Mouse (Mus musculus) yolk sac, embryonic 10.5 days (tissue): ENCODE data around the gene St6galnac6.

Experiments
- DNase-seq: peaks from one replicate; pipeline ENCODE4 v3.0.0-alpha.2; 2017; ENCODE audit warnings: low spot score

Gene St6galnac6

DNA sequence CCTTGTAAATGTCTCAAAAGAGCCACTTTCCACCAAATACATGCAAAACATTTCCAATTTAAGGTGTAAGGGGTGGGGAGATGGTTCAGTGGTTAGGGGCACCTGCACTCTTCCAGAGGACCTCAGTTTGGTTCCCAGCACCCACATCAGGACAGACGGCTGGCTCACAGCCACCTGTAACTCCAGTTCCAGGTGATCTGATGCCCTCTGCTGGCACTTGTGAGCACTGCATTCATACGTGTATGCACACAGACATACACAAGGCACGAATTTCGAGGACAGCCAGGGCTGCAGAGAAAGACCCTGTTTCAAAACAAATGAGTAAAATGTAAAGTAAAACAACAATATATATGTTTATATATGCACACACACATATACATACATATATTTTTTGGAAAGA lies 18.1 kb downstream of the St6galnac6 start:
- no peak for DNase-seq

DNA sequence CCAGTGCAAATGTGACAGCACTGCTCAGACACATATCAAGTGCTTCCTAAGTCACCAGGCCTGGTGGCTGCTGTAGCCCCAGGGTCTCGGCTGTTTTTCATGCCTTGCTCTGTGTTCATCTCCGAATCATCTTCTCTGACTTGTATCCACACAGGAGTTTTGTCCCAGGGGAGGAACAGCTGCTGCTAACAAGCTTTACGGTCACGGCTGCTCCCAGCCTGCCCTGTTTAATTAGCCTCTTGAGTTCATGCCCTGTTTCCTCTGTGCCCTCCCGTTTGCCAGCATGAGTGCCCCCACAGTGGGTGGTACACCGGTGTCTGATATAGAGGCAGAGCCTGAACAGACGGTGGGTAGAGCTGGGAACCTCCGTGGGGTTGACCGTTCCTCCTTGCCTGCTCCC lies 18.5 kb downstream of the St6galnac6 start:
- no peak for DNase-seq

DNA sequence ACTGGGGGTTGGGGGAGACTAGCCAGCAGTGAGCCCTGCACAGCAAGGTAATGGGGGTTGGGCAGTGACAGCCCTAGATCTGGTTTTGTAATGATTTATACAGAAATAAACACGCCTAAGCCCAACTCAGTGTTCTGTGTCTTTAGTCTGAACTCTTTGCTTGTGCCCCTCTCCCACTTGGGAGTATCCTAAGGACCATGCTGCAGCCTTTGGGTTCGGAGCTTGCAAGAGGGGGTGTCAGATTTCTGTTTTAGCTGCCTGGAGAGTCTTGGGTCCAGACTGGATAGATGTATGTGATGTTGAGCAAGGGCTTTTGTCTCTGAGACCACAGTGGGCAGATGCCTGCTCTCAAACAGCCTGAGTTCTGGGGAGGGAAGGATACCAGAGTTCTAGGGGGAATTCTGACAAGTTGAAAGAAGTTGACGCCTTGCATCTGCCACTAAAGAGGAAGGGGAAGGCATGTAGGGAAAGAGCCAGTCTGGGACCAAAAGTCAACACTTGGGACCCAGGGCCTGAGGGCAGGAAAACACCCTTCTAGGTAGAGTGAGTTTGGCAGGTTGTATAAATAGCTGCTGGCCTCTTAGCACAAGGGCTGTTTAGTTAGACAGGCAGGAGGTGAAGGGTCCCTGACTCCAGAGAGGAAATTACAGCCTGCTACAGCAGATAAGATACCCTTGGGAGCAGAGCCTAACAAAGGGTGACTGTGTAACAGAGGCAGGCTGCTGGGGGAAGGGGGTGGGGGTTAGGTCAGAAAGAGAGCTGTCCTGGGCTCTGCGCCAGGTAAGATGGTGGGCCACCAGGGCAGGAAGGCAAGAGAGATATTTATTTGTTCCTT lies 21.4 kb downstream of the St6galnac6 start:
- peak; percentile 73 for DNase-seq

DNA sequence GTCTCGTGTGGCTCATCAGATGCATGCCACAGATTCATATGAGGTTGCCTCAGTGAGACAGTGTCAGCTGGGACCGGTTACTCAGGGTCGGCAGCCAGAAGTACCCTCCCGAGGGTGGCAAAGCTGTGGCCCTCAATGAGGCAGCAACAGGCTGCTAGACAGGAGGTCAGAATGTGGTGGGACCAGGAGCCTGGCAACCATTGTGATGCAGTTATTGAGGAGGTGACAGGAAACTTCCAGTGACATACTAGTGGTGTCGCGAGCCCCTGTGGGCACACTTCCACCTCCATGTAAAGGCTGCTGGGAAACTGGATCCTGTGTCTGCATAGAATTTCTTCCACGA lies 22.0 kb downstream of the St6galnac6 start, which contains the start of gene Ak1:
Ak1 (plus strand) TSS at position 242 of the 343 bp plus-strand sequence.
- no peak for DNase-seq

DNA sequence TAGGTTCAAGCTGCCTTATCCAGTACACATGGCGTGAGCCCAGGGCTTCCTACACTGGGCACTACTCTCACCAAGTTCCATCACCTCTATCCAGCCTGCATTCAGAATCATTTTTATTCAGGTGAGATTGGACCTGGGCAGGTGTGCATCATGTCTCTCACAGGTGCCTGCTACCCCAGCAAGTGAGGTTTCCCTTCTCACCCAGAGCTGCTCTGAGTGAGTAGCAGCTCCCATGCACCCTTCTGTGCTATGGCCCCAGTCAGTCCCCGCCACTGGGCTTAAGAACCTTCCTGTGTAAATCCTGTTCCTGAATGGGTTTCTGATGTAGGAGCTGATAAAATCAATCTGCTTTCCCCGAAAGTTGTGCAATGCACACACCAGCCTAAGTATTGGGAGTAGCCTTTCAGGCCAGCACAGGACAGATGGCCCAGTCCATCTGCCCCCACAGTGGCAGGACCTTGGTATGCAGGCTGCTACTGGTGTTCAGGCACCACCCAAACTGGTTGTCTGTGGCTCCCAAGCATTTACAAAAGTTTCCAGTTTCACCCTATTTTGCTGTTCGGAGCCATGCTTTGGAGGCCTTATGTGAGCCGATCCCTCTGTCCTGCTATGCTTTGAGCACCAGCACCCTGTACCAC lies 24.7 kb downstream of the St6galnac6 start:
- no peak for DNase-seq

DNA sequence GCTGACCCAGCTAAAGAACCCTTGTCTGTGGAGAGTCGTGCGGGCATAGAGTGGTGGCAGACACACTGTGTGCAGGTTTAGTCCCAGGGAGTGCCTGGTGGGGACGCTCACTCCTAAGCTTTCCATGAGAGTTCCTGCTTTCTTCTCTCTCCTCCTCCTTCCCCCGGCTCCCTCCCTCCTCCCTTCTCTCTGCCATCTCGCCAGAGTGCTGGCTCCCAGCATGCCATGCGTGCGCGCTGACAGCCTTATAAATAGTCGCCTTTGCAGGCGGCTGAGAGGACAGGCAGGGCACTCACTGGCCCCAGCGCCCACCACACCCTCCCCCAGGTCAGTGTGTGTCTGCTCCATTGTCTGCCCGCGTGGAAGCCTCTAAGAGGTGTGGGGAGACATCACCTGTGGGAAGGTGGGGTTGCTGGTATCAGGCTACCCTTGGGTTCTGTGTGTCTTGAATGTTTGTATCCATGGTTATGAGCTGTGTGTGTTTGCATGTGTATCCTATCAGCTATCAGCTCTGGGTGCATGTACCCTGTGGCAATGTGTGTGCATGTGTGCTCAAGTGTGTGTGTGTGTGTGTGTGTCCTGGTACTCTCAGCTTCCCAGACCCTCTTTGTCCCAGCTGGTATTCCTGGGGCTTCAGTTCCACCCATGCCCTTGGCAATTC lies 25.8 kb downstream of the St6galnac6 start:
- peak; percentile 59 for DNase-seq

DNA sequence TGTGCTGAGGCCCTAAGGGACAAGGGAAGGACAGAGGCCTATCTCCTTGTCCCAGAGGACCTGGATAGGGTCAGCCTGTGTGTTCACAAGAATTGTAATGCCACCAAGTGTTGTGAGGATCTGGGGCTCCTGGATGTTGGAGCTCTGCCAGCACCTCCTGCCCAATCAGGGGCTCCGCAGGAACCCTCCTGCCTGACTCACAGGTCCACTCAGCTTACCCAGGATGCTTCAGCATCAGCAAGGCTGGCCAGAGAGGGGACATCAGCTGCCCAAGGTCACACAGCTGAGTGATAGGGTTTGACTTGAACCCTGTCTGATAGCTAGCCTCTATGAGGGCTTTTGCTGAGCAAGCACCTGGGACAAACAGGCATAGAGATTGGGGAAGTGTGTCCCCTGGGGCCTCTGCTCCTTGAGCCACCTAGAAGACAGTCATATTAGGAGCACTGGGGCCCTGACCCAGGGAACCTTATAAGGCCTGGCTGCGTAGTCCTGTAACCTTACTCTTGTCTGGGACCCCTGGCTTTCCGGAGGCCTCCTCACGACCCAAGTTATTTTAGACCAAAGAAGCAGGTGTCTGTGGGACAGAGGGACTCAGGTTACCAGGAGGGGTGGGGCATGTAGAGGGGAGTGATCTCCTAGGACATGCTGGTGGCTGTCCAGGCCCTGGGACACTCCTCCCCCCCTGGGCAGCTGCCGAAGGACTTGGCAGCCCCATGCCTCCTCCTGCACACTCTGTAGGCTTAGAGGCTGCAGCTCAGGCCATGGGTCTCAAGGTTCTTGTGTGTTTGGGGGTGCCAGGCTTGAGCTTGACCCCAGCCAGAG lies 26.6 kb downstream of the St6galnac6 start:
- no peak for DNase-seq

DNA sequence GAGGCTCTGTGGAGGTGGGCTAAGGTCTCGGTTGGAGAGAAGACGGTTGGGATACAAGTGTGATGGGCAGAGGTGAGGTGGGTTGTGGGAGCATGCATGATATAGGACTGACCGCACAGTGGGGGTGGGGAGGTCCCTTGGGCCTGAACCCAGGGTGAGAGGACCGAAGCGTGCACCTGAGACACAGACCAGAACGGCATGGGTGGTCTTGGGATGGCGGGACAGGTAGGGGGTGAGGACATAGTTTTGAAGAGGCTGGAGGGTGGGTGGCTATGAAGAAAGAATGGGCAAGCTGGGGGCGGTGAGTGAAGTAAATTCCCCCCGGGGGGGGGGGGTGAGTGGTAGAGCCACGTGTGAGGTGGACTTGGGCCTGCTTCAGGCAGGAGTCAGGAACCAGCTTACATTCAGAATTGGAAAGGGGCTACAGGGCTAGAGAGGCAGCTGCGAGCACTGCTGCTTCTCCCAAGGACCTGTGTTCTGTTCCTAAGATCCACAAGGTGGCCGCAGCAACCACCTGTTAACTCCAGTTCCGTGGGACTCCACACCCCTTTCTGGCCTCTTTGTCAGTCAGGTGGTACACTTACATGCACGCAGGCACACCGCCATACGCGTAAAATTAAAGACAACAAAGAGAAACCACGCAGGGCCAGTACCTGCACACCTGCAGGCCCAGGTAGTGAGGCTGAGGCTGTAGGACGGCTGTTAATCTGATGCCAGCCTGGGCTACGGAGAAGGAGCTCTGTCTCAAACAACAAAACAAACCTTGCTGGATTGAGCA lies 27.9 kb downstream of the St6galnac6 start:
- DNase-seq = no peak

DNA sequence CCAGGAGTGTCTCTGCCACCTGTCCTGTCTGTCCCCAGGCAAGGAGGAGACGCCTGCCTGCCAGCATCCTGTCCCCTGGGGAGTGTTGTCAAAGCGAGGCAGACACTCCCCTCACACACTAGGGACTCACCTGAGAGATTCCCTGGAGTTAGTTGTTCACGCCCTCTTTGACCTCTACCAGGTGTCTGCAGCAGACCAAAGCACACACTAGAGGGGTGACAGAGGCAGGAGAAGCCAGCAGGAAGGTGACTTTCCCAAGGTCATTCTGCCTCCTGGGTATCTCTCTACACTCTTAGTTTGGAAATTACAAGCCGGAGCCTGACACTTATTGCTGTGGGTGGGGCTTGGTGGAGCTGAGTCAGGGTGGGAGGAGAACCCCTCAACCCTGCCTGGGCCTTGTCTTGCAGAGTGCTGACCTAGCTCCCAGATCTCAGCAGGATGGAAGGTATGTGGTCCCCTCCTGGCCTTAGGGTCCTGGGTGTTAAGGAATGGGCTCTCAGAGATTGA lies 28.6 kb downstream of the St6galnac6 start:
- no peak for DNase-seq

DNA sequence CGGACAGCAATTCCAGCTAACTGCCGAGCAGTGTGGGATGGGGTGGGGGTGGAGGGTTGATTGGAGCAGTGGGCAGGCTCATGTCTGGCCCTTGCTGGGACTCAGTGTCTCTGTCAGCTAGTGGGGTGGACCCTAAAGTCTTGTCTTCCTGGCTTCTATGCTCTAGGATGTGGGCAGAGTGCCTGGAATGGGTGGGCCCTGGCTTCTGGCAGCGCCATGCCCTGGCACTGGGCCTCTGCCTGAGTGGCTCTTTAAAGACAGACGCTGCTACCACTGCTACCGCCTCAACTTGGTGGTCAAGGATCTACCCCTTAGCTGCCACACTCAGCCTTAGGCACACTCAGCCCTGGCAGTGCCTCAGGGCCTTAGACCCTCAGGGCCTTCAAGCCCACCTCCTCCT lies 29.2 kb downstream of the St6galnac6 start:
- DNase-seq = no peak

DNA sequence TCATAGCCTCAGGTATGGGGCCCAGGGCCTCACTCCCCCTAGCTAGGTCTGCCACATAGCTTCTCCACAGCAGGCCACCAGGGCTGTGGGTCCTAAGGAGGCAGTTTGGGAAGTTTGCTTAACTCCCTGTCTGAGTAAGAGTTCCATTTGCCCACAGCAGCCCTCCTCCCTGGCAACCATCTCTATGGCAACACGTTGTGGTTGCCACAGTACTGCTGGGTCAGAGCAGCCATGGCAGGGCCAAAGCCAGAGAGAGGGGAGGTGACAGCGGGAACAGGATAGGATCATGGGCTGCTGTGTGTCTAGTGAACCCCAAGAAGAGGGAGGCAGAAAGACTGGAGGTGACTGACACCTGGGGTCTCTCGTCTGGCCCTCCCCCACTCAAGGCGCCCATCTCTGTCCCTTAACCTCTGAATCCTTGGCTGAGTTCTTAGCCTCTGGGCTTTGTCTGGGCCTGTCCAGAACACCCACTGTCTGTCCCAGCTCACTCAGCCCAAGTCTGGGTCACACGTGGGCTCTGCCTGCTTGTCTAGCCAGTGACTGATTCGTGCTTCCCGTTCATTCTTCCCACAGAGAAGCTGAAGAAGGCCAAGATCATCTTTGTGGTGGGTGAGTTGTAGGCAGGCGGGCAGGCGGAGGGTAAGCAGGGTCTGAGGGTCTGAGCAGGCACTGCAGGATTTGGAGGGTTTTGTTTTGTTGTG lies 29.9 kb downstream of the St6galnac6 start:
- no peak for DNase-seq

DNA sequence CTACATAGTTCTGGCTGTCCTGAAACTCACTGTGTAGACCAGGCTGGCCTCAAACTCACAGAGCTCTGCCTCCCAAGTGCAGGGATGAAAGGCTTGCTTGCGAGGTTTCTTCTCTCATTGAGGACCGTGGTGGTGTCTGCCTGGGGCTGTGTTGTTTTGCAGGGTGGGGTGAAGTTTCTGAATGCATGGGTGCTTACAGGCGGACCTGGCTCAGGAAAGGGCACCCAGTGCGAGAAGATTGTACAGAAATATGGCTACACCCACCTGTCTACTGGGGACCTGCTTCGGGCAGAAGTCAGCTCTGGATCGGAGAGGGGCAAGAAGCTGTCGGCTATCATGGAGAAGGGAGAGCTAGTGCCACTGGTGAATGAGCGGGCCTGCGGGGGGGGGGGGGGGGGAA lies 30.5 kb downstream of the St6galnac6 start:
- DNase-seq = no peak

DNA sequence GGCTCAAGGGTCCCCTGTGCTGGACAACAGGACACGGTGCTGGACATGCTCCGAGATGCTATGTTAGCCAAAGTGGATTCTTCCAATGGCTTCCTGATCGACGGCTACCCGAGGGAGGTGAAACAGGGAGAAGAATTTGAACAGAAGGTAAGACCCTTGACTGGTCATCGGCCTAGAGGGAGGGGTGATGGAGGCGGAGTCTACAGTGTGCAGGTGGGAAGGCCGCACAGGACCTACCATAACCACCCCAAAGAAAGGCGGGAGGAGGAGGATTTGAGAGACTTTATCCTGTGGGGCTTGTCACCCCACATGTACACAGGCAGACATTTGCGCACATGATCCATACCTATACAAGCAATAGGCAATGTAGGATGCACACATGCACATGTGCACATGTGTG lies 31.5 kb downstream of the St6galnac6 start:
- DNase-seq = no peak

DNA sequence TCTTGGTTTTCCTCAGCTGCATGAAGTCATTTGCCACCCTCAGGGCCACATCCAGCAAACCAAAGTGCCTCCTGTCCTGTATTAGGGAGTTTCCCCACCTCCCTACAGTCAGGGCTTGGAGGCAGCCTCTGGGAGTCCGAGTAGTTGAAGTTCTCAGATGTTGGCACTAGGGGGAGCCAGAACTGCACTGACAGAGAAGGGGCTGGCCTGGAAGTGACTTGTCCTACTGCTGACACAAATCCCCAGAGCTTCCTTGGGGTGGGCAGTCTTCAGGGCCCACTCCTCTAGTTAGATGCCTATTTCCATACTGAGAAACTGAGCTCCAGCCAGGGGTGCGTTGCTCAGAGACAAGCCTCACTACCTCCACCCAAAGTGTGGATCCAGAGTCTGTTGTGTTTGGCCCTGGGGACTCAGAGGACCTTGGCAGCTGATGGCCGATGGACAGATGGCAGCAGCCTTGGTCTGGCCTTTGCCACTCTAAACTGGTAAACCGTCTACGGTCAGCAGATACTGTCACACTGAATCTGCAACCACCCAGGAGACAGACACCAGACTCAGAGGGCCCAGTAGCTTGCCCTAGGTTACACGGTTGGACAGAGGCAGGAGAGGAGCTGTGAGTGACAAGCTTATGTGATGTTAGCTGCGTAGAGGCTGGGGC lies 32.4 kb downstream of the St6galnac6 start:
- peak; percentile 81 for DNase-seq

DNA sequence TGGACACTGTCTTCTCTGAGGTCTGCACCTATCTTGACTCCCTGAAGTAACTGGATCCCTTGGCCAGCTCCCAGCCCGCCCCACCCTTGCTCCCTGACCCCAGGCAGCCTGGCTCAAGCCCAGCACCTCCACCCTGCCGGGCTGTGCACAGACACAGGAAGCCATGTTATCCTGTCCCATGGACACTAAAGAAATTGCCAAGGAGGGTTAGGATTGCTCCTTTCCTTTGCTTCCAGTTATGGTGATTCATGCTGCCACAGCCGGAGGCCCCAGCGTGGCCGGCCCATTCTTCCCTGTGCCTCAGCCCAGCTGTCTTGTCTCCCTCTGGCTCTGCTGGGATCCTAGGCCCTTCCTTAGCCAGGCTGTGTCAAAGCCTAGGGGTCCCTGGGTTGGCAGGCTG lies 34.2 kb downstream of the St6galnac6 start:
- DNase-seq = no peak

DNA sequence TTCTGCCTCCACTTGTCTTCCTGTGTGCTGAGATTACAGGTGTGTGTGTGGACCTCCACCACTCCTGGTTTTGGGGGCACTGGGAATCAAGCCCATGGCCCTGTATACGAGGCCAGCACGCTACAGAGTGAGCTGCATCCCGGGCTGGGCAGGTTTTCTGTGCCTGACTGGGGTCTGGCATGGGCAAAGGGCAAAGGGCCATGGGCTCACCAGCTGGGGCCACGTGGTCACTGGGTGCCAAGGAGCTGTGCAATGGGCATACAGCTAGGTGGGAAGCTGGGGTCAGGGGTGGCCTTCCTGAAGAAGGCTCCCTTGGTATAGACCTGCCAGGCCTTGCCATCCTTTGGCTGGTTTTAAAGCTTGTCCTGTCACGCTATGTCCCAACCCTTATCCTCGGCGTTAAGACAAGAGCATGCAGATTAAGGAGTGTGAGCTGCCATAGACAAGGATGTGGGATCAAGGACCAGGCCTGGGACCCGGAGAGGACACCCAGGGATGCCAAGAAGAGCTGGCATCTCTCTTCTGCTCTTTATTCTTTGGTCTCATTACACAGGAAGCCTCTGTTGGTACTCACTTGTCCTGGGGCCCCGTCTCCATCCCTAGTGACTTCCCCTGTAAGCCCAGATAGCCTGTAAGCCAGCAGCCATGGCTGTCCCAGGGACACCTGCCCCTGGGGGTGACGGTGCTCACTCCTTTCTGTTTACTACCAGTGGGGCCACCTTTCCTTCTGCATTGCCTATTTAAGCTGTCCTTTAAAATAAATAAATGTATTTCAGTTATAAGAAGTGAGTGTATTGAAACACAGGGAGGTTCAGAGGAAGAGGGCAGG lies 35.0 kb downstream of the St6galnac6 start:
- no peak for DNase-seq

DNA sequence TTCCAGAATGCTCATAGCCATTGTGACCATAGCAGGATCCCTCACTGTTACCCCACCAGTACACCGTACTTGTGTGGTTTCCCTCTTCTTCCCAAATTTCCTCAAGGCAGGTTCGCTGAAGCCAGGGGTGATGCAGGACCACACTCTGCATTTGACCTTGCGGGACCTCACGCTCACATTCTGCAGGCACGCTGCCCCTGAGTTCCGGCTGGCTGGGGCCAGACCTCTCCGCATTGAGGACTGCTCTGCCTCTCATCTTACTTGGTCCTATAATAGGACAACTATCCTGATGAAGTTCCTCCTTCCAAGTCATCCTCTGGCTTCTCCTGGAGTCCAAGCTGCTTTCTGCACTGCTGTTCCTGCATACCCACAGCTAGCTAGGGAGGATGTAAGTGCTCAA lies 37.1 kb downstream of the St6galnac6 start:
- no peak for DNase-seq

DNA sequence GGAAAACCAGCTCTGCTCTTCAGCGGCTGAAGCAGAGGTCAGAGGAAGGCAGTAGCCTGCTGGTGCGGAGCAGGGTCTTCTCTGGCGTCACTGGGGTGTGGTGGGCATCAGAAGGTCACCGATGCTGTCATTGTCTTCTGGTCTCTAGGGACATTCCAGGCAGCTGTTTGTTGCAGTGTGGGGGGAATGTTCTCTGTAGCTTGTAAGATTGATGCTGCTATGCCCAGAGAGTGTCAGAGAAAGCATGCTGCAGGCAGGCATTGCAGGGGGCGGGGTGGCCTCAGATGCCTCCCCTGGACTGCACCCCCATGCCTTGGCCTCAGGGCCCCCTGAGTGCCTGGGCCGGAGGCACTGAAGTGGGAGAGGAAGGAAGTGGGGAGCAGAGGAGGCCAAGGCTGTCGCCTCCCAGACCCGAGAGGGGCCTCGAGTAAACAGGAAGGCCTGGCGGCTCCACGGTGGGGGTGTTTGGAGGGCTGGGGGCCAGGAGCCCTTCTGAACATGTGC lies 38.3 kb downstream of the St6galnac6 start:
- DNase-seq = peak; percentile 51

DNA sequence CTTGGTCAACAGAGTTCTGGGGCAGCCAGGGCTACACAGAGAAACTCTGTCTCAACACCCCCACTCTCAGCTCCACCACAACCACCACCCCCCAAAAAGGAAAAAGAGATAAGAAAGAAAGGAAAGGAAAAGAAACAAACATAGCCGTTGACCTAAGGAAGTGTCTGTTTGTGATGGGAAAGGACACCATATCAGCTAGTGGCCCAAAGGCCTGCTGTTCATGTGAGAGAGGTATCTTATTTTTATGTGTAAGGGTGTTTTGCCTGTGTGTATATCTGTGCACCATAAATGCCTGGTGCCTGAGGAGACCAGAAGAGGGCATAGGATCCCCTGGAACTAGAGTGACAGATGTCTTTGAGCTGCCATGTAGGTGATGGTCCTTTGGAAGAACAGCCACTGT lies 40.1 kb downstream of the St6galnac6 start:
- no peak for DNase-seq
